ENCODE assay signal across 9 mouse cellular contexts in the genomic region with DNA sequence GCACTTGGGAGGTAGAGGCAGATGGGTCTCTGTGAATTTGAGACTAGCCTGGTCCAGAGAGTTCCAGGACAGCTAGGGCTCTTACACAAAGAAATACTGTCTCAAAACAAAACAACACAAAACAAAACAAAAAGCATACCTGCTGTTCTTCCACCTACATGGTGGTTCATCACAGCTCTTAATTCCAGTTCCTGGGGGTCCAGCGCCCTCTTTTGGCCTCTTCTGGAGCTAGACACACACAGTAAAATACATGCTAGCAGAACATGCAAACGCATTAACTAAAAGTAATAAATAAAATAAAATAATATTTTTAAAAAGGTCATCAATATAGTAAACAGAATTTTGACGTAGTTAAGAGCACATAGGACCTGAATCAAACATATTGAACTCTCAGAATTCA. TPM values are rescaled to one million over a fixed set of nuclear protein-coding genes. Genes with fewer than 3 reads are reported as not detected.
DNase-seq lines count a peak whose midpoint lies in the region; ATAC-seq and TF ChIP-seq lines count a peak whose summit lies in the region.
"Had no signal": no experiment of that assay in that cellular context is flagged by ENCODE, and none has a peak within 500 bp of the region (broad histone marks: within the 10 kb centered on the region; RNA-seq: fewer than 3 reads in every experiment).

No protein-coding gene starts in this region.

- no peaks in the 10 kb centered on the region for H3K27me3 ChIP-seq in heart, embryonic 12.5 days (replicated peaks)
- no peaks in the 10 kb centered on the region for H3K27me3 ChIP-seq in spleen, adult 2 months (ENCODE audit: control insufficient read depth, insufficient read depth, low read length)

- H3K9me3 ChIP-seq in heart, embryonic 12.5 days (replicated peaks) = peaks cover 7% of the 10 kb centered on the region; the same call in 1 of the 2 replicates

- intact Hi-C loops in heart, postnatal 14 days (cut with DNase I) = no loop called here

- H3K4me1 ChIP-seq in heart, embryonic 12.5 days (replicated peaks) = no peaks in the 10 kb centered on the region
- no peaks in the 10 kb centered on the region for H3K4me1 ChIP-seq in spleen, adult 2 months (ENCODE audit: control insufficient read depth, insufficient read depth, insufficient read length)

- H3K4me2 ChIP-seq in heart, embryonic 12.5 days = no peak overlapping the region

- H3K9ac ChIP-seq in heart, embryonic 12.5 days = no peak overlapping the region

- 37% methylated on average over 3 of the region's 3 CpGs for WGBS in heart, embryonic 12.5 days
- WGBS in spleen, adult 2 months = 32% methylated on average over 3 of the region's 3 CpGs

- TF ChIP-seq CTCF in spleen, adult 2 months (IDR thresholded peaks at IDR 0.05; ENCODE audit: extremely low read depth, insufficient read depth, insufficient read length, insufficient replicate concordance) = peak; percentile 30; the same call in 1 of the 2 replicates
- peak; percentile 78 for TF ChIP-seq CTCF in layer of hippocampus, adult 2 months (conservative IDR thresholded peaks at IDR 0.05)

- peak; percentile 53 to 65 for DNase-seq in heart, postnatal 14 days
- DNase-seq in spleen, adult 2 months (ENCODE audit: low read depth in 1 of 2, low spot score in 2 of 2) = peak; percentile 12 to 35
- no peak for DNase-seq in spleen, adult 12 weeks (ENCODE audit: low spot score)
- DNase-seq in adrenal gland, postnatal 14 days = peak; percentile 57
- DNase-seq in layer of hippocampus, adult 2 months (ENCODE audit: low spot score in 2 of 2) = peak in 1 of 2 experiments; percentile 39
- DNase-seq in urinary bladder, adult 2 months (ENCODE audit: low spot score) = no peak
- DNase-seq in frontal cortex, postnatal 14 days (ENCODE audit: low spot score in 2 of 2) = no peak

- no peak for TF ChIP-seq POLR2A in spleen, adult 2 months (IDR thresholded peaks at IDR 0.05; ENCODE audit: low read depth, low read length)

- H3K4me3 ChIP-seq in heart, embryonic 12.5 days = no peak overlapping the region
- H3K4me3 ChIP-seq in spleen, adult 2 months (ENCODE audit: extremely low read depth, insufficient read depth, insufficient read length) = no peak overlapping the region
- no peak overlapping the region for H3K4me3 ChIP-seq in layer of hippocampus, adult 2 months

- ATAC-seq in heart, embryonic 12.5 days (ENCODE audit: insufficient number of reproducible peaks, low FRiP score) = no peak

- no peak overlapping the region for H3K27ac ChIP-seq in heart, embryonic 12.5 days (ENCODE audit: poor library complexity, severe bottlenecking)
- no peak overlapping the region for H3K27ac ChIP-seq in spleen, adult 2 months (ENCODE audit: insufficient read depth, low read length)
- H3K27ac ChIP-seq in layer of hippocampus, adult 2 months = no peak overlapping the region

- H3K36me3 ChIP-seq in heart, embryonic 12.5 days = no peaks in the 10 kb centered on the region
- H3K36me3 ChIP-seq in spleen, adult 2 months (ENCODE audit: control insufficient read depth, insufficient read depth, low read length) = no peaks in the 10 kb centered on the region

RNA-seq across cellular contexts. Expression of a gene that starts 19.5 kb away (rescaled TPM):
- not detected for total RNA-seq in heart, postnatal 14 days (2021)
- 0.45 TPM in 2 replicates for polyA plus RNA-seq in heart, embryonic 12.5 days (2016; fragmentation: Nextera tagmentation; extraction: Ambion mirVana)
- polyA plus RNA-seq in spleen, adult 2 months (2012; rRNA removed) = not detected in 2 replicates
- not detected in 2 replicates for total RNA-seq in adrenal gland, postnatal 14 days (2021)
- total RNA-seq in layer of hippocampus, adult 2 months (2021) = not detected
- not detected in 2 replicates for polyA plus RNA-seq in urinary bladder, adult 2 months (2012; rRNA removed)

RNA-seq across cellular contexts. Expression of a gene that starts 26.7 kb away (rescaled TPM):
- total RNA-seq in heart, postnatal 14 days (2021) = not detected
- not detected in 2 replicates for polyA plus RNA-seq in heart, embryonic 12.5 days (2016; fragmentation: Nextera tagmentation; extraction: Ambion mirVana)
- not detected in 2 replicates for polyA plus RNA-seq in spleen, adult 2 months (2012; rRNA removed)
- total RNA-seq in adrenal gland, postnatal 14 days (2021) = not detected in 2 replicates
- total RNA-seq in layer of hippocampus, adult 2 months (2021) = not detected
- not detected in 2 replicates for polyA plus RNA-seq in urinary bladder, adult 2 months (2012; rRNA removed)
- polyA plus RNA-seq: heart, embryonic 14.5 days had no signal

RNA-seq across cellular contexts. Expression of a gene that starts 43.2 kb away (rescaled TPM):
- total RNA-seq in heart, postnatal 14 days (2021) = 100 to 1,000 TPM in 1 of 2 experiments, 10 to 100 TPM in 1; 89.4 to 102 TPM
- polyA plus RNA-seq in heart, embryonic 12.5 days (2016; fragmentation: Nextera tagmentation; extraction: Ambion mirVana) = 208 and 210 TPM in 2 replicates
- 159 and 271 TPM in 2 replicates for polyA plus RNA-seq in spleen, adult 2 months (2012; rRNA removed)
- 130 and 147 TPM in 2 replicates for total RNA-seq in adrenal gland, postnatal 14 days (2021)
- 100 to 1,000 TPM; 237 to 271 TPM for total RNA-seq in layer of hippocampus, adult 2 months (2021)
- polyA plus RNA-seq in urinary bladder, adult 2 months (2012; rRNA removed) = 190 and 236 TPM in 2 replicates

Comparison
In these comparisons a context has a peak if more than half of its experiments do, and no peak if none do; other contexts are left out.
1. DNase-seq: peak in heart, postnatal 14 days (2 of 2), spleen, adult 2 months (2 of 2) and adrenal gland, postnatal 14 days (single experiment); none in spleen, adult 12 weeks (single experiment), urinary bladder, adult 2 months (single experiment) and frontal cortex, postnatal 14 days (0 of 2).